Mouse (Mus musculus) ES-E14 (cell line): ENCODE measurements around the gene Pde7b. TPM values are rescaled to one million over a fixed set of nuclear protein-coding genes. Genes with fewer than 3 reads are reported as not detected.

ENCODE experiments used
- DNase-seq: peaks from one replicate; pipeline ENCODE4 v3.0.0-alpha.2; 2013; ENCODE audit warnings: low read depth, low spot score
- H3K27ac ChIP-seq: 2 replicates; pipeline ENCODE4 v1.5.1; 2012; ENCODE audit warnings: low read depth, mild to moderate bottlenecking, low read length, moderate library complexity, mixed read lengths; ENCODE audit not compliant: poor library complexity, insufficient read depth, severe bottlenecking
- H3K36me3 ChIP-seq: 2 replicates; pipeline ENCODE4 v1.6.1; 2012; ENCODE audit warnings: mild to moderate bottlenecking, low read length, moderate library complexity, mixed read lengths; ENCODE audit not compliant: control insufficient read depth, poor library complexity, insufficient read depth, severe bottlenecking
- H3K4me1 ChIP-seq, 2 experiments: fragments of 150-350 bp in 1 of 2; sonication (generic) in 1 of 2; 2 replicates each; pipeline ENCODE4 v1.6.1; 2012; ENCODE audit warnings: low read length in 2 of 2, mild to moderate bottlenecking in 1 of 2, mixed read lengths in 1 of 2; ENCODE audit not compliant: control insufficient read depth in 2 of 2, insufficient read depth in 2 of 2, poor library complexity in 1 of 2
- H3K4me3 ChIP-seq, 2 experiments: fragments of 150-350 bp in 1 of 2; sonication (generic) in 1 of 2; 2 replicates each; pipeline ENCODE4 v1.5.1; 2012; ENCODE audit warnings: low read length in 2 of 2, low read depth in 1 of 2, mild to moderate bottlenecking in 1 of 2, mixed read lengths in 1 of 2; ENCODE audit not compliant: insufficient read depth in 1 of 2, poor library complexity in 1 of 2, severe bottlenecking in 1 of 2
- H3K9ac ChIP-seq: 2 replicates; pipeline ENCODE4 v1.6.1; 2012; ENCODE audit warnings: low read depth, mild to moderate bottlenecking, low read length, mixed read lengths; ENCODE audit not compliant: poor library complexity, insufficient read depth, severe bottlenecking
- H3K9me3 ChIP-seq: fragments of 150-350 bp; sonication (generic); 2 replicates; pipeline ENCODE4 v1.6.1; 2012; ENCODE audit warnings: low read depth, mild to moderate bottlenecking, low read length; ENCODE audit not compliant: control insufficient read depth, insufficient read depth
- CHD2 ChIP-seq: IDR thresholded peaks from 2 replicates; pipeline ENCODE4 v1.6.1; 2014; ENCODE audit warnings: mild to moderate bottlenecking, low read depth, low read length, inconsistent platforms
- HCFC1 ChIP-seq: IDR thresholded peaks from 2 replicates; pipeline ENCODE4 v1.6.1; 2012; ENCODE audit warnings: low read length, inconsistent platforms, borderline replicate concordance; ENCODE audit not compliant: insufficient read depth
- MAFK ChIP-seq: IDR thresholded peaks from 2 replicates; pipeline ENCODE4 v1.6.1; 2014; ENCODE audit warnings: mild to moderate bottlenecking, low read depth, low read length, inconsistent platforms; ENCODE audit not compliant: insufficient read depth
- ZC3H11A ChIP-seq: IDR thresholded peaks from 2 replicates; pipeline ENCODE4 v1.6.1; 2012; ENCODE audit warnings: low read depth, mild to moderate bottlenecking, inconsistent platforms, low read length, borderline replicate concordance
- ZNF384 ChIP-seq: IDR thresholded peaks from 2 replicates; pipeline ENCODE4 v1.6.1; 2012; ENCODE audit warnings: low read depth, low read length, inconsistent platforms
- in situ Hi-C, 2 experiments: fragments of 600-800 bp; cut with MboI; formaldehyde crosslinking; loops; one replicate each; pipeline ENCODE4 v1.15.1; 2025; ENCODE audit warnings: low sequenced_read_pairs in 2 of 2, inconsistent platforms in 1 of 2; ENCODE audit not compliant: unreplicated experiment in 2 of 2
- total RNA-seq: library from RNA; depleted of rRNA; stranded (reverse); fragments of 300-350 nt; gene quantifications from 2 replicates; pipeline ENCODE4 v1.2.3, GENCODE M21; 2012

The Pde7b gene
- total RNA-seq, 1 experiment, result 0.13 TPM

DNA sequence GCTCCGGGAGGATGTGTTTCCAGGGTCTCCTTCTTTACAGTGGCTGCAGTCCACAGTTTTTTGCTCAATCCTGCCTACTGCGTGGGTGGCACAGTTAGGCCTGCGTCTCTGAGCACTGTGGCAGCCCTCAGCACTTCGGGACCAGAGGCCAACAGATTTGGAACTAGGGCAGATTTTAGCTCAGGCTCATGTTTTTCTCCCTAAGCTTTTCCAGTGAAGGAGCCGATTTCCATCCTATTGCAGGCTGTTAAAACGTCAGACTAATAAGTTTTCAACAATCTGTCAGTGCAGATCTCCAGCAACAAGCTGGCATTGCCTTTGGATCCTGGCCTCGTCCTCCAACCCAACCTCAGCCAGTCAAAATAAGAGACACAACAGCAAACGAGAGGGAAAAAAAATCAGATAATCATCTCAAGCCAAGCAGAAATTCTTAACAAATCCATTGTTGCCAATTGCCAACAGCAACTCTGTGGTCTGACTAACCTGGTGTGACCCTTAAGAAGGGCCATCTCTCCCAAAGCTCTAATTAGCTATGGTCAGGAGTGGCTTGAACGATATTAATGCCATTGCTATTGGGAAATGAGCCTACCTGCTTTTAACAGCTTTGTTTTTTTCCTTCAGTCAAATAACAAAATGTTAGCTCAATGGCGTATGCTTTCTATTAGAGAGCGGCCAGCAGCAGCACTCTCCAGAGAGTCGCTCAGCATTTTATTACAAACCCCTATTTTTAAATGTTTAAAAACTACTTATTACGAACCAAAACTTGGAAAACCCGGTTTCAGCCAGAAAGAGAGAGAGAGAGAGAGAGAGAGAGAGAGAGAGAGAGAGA lies 92.4 kb downstream of the Pde7b start:
- in situ Hi-C loops, result no loop called here
- no peak overlapping the region for H3K9ac ChIP-seq
- TF ChIP-seq MAFK, result no peak
- no peak for TF ChIP-seq ZC3H11A
- no peak for TF ChIP-seq CHD2
- no peak for TF ChIP-seq HCFC1
- no peak for TF ChIP-seq ZNF384
- no peaks in the 10 kb centered on the region for H3K9me3 ChIP-seq
- H3K4me3 ChIP-seq, result no peak overlapping the region
- no peak for DNase-seq
- H3K27ac ChIP-seq, result no peak overlapping the region
- H3K36me3 ChIP-seq, result no peaks in the 10 kb centered on the region
- H3K4me1 ChIP-seq, result no peaks in the 10 kb centered on the region

GRCm38 (mm10) chr10:20630122-20630521 lies 94.8 kb downstream of the Pde7b start:
- DNase-seq, result no peak
- Histone ChIP-seq H3K4me1 (no peaks in the 10 kb centered on the region), H3K9me3 (no peaks in the 10 kb centered on the region), H3K36me3 (no peaks in the 10 kb centered on the region), H3K9ac (no peak overlapping the region), H3K4me3 (no peak overlapping the region), H3K27ac (no peak overlapping the region)
- TF ChIP-seq HCFC1 (no peak), ZC3H11A (no peak), ZNF384 (no peak), MAFK (no peak), CHD2 (no peak)
- in situ Hi-C loops, result no loop called here

DNA sequence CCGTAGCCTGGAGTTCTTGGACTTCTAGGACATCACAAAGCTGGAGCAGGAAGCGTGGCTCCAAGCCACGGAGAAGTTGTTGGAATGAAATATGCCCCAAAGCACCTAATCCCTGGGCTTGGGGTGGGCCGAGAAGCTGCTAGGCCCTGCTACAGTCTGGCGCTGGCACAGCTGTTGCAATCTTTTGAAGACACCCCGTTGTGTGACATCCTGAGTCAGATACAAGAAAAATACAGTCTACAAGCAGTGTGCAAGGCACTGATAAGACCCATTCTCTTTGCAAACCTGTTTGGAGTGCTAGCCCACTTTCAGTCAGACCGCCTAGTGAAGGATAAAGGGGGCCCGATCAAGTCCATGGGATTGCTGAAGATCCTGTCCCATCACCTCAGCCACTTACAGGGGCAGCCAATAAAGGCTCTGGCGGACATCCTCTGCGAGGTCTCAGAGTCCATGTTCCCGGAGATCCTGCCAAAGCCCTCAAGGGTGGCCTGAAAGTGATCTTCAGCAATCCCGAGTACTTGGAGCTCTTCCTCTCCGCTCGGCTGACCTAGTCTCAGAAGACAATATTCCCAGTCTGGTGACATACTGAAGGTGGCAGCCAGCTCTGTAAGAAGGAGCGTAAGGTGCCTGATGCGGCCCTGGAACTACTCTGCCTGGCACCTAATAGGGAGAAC lies 99.0 kb downstream of the Pde7b start:
- in situ Hi-C loops, result no loop called here
- Histone ChIP-seq H3K36me3 (no peaks in the 10 kb centered on the region), H3K9me3 (no peaks in the 10 kb centered on the region), H3K9ac (no peak overlapping the region), H3K4me1 (no peaks in the 10 kb centered on the region), H3K4me3 (no peak overlapping the region), H3K27ac (no peak overlapping the region)
- no peak for TF ChIP-seq CHD2
- TF ChIP-seq HCFC1, result no peak
- no peak for TF ChIP-seq ZC3H11A
- TF ChIP-seq ZNF384, result no peak
- TF ChIP-seq MAFK, result no peak
- no peak for DNase-seq

DNA sequence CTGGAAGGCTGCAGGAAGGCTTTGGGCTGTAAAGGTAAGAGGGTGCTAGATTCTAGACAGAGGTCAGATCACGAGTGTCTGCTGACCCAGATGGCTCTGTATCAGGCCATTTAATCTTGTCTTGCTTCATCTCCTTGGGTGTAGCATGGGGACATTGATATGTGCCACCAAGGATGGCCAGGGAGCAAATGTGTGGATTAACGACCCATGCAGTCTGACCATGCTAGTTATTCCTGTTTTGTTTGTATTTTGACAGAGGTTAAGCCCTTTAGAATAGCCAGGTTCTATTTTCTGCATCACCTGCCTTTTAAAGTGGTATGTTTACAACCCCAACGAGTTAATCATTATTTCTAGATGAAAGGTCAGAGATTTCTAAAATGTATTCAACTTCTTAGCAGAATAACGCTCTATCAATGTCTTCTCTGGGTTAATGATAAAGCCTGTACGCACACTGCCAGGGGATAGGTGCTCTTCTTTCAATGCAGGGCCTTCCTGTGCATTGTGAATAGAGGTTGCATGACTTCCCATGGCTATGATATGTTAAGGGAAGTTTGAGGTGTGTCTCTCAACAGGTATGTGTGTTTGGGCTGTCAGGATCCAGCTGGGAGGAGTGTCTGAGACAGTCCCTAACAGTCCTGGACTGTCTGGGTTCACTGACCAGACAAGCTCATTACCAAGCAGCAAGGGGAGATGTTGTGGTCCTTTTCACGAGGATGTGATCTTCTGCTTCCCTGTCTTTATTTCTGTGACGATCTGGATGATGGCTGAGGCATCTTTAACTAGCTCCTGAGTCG lies 103.0 kb downstream of the Pde7b start:
- DNase-seq, result no peak
- TF ChIP-seq CHD2 (no peak), ZNF384 (no peak), ZC3H11A (no peak), HCFC1 (no peak), MAFK (no peak)
- H3K27ac ChIP-seq, result no peak overlapping the region
- no peaks in the 10 kb centered on the region for H3K36me3 ChIP-seq
- no peaks in the 10 kb centered on the region for H3K4me1 ChIP-seq
- H3K9ac ChIP-seq, result no peak overlapping the region
- no peak overlapping the region for H3K4me3 ChIP-seq
- in situ Hi-C loops, result no loop called here
- no peaks in the 10 kb centered on the region for H3K9me3 ChIP-seq
